Mouse (Mus musculus) yolk sac, embryonic 10.5 days (tissue): Measurements from ENCODE around the gene Prame.
"Not testable (repeated sequence)": the region's sequence is repeated elsewhere in the genome, so short reads cannot be mapped to it uniquely, and the experiment has no call there.

ENCODE experiments used
- DNase-seq: peaks from one replicate; pipeline ENCODE4 v3.0.0-alpha.2; 2017; ENCODE audit warnings: low spot score

The Prame gene

DNA sequence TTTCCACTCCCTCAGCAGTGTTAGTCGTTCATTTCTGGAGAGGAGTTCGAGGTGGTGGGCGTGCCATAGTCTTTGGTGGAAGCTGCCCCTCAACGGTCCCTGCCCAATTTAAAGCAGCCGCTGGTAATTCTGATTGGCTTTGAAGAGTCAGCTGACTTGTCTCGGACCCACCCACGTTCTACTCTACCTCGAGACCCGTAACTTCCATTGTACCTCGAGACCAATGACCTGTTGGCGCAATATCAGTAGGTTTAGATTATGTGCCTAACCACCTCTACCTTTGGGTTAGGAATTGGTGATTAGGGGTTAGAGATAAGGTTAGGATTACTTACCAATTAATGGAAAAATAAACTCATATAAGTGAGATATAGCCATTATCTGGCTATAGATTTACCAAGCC is at the start of gene Prame:
Gene Prame, minus strand, starts transcription at position 101 of the 400 bp plus-strand sequence.
- no peak for DNase-seq

DNA sequence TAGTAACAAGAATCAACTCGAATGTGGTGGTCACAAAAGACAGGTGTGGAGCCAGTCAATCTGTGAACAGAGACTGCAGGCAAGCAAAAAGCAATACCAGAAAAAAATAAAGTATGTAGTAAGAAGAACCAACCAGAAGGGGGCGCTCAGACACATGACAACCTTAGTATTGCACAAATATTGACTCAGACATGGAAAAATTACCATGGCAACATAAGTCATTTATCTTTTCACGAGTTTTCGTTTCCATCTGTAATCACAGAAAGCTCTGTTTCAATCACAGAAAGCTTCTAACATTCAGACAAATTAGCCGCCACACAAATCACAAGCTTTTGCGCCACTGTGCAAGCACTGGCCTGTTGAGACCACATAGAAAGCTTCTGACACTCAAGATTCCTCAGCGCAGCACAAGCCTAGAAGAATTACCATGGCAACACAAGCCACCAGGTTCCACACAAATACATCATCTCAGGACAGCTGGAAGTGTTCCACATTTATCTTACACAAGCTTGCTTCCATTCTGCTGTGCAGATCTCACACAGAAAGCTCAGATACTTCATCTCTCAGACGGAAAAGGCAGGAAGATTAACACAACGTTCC is 24.8 kb upstream of the Prame start:
- DNase-seq: no peak

DNA sequence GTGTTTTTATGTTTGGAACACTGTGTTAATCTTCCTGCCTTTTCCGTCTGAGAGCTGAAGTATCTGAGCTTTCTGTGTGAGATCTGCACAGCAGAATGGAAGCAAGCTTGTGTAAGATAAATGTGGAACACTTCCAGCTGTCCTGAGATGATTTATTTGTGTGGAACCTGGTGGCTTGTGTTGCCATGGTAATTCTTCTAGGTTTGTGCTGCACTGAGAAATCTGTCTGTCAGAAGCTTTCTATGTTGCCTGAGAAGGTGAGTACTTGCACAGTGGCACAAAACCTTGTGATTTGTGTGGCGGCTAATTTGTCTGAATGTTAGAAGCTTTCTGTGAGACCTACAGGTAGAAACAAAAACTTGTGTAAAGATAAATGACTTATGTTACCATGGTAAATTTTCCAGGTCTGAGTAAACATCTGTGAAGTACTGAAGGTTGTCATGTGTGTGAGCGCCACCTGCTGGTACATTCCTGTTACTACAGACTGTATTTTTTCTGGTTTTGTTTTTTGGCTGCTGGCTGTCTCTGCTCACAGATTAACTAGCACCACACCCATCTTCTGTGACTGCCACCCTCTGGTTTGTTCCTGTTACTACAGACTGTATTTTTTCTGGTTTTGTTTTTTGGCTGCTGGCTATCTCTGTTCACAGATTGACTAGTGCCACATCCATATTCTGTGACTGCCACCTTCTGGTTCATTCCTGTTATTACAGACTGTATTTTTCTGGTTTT is 26.0 kb downstream of the Prame start:
- peak; percentile 37 for DNase-seq

DNA sequence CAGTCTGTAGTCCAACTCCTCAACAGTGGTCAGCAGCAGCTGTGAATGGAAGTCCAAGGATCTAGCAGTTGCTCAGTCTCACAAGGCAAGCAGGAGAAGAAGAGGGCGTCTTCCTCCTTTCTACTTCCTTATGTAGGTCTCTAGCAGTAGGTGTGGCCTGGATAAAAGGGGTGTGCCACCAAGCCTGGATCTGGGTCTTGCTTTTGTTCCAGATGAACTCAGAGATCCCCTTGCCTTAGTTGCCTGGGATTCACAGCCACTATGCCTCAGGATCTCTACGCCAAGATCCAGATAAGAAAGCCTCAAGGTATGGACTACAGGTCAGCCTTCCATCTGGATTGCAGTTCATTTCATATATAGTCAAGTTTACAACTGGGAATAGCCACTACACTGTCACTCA is 28.8 kb downstream of the Prame start, which contains the start of gene Nxf7:
Gene Nxf7, minus strand, starts transcription at position 101 of the 400 bp plus-strand sequence.
- peak; percentile 38 for DNase-seq

DNA sequence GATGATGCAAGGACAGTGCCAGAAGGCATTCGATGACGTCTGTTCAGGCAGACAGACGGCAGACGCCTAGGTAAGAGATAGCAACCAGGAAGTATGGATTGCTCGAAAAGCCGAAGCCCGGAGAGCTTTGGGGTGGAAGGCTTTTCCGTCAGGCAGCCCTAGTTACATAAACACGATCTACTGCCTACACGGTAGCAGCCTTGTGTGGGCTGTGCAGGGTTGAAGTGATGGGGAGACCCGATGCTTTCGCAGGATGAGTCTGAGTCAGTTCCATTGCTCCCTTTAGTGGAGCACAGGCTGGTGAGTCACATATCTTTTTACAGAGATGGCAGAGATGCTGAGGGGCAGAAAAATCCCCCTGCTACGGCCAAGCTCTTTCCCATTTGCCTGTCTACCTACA is 29.4 kb downstream of the Prame start:
- DNase-seq: peak; percentile 13

DNA sequence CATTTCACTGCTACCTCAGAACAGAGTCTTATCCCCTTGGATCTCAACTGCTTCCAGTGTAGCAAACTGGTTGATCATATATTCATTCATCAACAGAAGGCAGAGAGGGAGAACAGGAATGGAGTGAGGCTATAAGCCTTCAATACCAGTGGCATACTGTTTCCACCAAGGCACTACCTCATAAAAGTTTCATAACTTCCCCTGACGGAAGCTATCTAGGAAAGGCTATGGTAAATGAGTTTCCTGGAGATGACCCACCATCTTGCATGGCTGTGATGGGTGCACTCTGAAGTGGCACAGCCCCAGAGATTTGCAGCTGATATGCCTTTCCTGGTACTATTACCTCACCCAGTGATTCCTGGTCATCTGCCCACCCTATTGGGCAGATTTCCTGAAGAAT is 51.1 kb downstream of the Prame start:
- DNase-seq: no peak

DNA sequence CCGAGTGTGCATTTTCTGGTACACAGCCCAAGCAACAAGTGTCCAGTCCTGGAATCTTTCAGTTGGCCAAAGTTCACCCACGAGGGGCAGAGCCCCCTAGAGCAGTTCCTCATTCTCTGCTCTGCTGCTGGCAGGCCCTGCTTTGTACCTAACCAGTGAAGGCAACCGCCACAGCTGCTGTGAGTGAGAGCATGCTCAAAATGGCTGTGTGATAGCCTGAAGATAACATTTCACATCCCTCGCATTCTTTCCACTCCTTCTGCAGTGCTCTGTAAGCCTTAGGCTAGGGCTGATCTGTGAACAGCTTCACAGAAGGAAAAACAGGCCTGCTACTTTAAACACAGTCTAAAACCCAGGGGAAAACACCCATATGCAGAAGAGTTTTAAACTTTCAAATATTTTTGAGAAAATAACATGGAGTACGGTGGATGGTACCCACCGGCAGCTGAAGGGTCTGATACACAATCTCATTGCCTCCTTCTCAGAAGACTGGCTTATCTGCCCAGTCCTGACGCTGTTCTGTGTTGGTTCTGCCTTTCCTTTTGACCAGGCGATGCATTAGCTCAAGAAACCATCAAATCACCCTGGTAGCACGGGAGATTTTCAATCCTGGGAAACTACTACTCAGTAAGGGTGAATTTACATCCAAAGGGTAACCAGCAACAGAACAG is 52.4 kb downstream of the Prame start:
- DNase-seq: not testable (repeated sequence)

DNA sequence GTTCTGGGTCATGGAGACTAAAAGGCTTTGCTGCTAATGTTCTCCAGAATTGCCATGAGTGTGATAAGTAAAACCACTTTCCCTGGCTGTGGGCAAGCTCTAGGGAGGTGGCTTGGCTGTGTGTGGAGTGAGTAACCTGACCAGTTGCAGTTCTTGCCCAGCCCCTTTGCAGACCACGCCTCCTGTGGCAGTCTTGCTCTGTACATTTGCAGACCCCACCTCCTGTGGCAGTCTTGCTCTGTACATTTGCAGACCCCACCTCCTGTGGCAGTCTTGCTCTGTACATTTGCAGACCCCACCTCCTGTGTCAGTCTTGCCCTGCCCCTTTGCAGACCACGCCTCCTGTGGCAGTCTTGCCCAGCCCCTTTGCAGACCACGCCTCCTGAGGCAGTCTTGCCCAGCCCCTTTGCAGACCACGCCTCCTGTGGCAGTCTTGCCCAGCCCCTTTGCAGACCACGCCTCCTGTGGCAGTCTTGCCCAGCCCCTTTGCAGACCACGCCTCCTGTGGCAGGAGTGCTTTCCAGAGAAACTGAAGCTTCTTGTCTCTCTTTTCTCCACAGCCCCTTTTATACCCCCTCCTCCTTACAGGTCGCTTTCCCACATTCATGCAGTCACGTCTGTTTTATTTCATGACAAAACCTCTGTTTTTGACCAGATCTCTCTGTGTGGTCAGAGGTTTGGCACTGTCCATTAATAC is 53.1 kb downstream of the Prame start:
- DNase-seq: peak; percentile 58

DNA sequence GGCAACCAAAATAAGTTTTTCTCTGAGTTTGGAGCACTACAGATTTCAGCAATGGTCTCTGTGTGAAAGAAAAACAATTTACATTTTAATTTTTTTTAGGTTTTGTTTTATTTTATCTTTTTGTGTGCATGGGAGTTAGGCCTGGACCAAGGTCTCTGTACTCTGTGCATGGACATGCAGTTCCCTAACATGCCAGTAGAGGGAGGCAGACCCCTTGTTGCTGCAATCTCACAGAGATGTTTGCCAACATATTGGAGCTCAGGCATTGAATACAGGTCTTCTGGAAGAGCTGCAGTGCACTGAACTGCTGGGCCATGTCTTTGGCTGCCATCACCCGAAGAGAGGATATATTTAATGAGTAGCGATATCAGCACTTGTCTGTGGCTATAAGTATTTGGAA is 58.0 kb downstream of the Prame start:
- peak; percentile 15 for DNase-seq

DNA sequence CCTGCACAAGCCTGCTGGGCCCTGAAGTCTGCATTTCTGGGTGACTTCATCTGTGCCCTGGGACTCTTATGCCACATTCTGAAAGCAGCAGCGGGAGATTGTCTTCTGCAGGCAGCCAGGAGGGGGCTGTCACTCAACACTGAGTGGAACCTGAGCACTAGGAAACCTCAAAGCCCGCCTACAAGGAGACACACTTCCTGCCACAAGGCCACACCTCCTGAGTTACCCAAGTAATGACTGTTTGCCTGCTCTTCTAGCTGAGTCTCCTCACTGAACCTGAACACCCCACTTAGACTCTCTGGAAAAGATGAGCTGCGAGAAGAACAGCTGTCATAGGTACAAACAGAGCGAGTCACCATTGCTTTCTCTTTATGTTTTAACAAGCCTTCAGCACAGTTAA is 62.6 kb downstream of the Prame start:
- not testable (repeated sequence) for DNase-seq
